Mouse (Mus musculus): ENCODE data around the gene Sfxn2. TPM values are rescaled to one million over a fixed set of nuclear protein-coding genes. Genes with fewer than 3 reads are reported as not detected.

Gene Sfxn2
- 1.3 and 1.6 TPM in 2 replicates for polyA plus RNA-seq (2012; rRNA removed)

- Histone ChIP-seq H3K27me3 (ENCODE audit: control insufficient read depth, insufficient read depth, low read length) (no peaks in the 10 kb centered on the region), H3K4me3 (ENCODE audit: low read depth, low read length) (peak within 1 kb of the TSS; percentile 91), H3K27ac (ENCODE audit: insufficient read depth, low read depth, low read length) (no peak within 1 kb of the TSS; the same call in 1 of the 2 replicates), H3K36me3 (ENCODE audit: control insufficient read depth, insufficient read depth, low read length) (no peaks in the 10 kb centered on the region), H3K4me1 (ENCODE audit: control insufficient read depth, insufficient read depth, insufficient read length, low read length) (peaks cover 4% of the 10 kb centered on the region; the same call in 1 of the 2 replicates)
- TF ChIP-seq POLR2A (IDR thresholded peaks at IDR 0.05; ENCODE audit: low read depth, low read length) (peak; percentile 62), CTCF (IDR thresholded peaks at IDR 0.05; ENCODE audit: extremely low read depth, insufficient read length, insufficient replicate concordance, low read depth, low read length) (peak; percentile 33; the same call in 1 of the 2 replicates)
- under 1% methylated on average over 65 of the region's 67 CpGs for WGBS
Observed at GRCm38 (mm10) chr19:46572951-46573937, at the start of gene Sfxn2, which contains the start of gene Arl3. Gene Sfxn2 (plus strand): TSS chr19:46573365. Gene Arl3 (minus strand): TSS chr19:46573198.

- no peak for TF ChIP-seq CTCF (IDR thresholded peaks at IDR 0.05; ENCODE audit: extremely low read depth, insufficient read length, insufficient replicate concordance, low read depth, low read length)
- no peak for TF ChIP-seq POLR2A (IDR thresholded peaks at IDR 0.05; ENCODE audit: low read depth, low read length)
- Histone ChIP-seq H3K4me3 (ENCODE audit: low read depth, low read length) (no peak overlapping the region), H3K27ac (ENCODE audit: insufficient read depth, low read depth, low read length) (no peak overlapping the region; the same call in 1 of the 2 replicates)
Observed at GRCm38 (mm10) chr19:46523480-46524151, 49.5 kb upstream of the Sfxn2 start.

GRCm38 (mm10) chr19:46524152-46524544, 49.0 kb upstream of the Sfxn2 start:
- Histone ChIP-seq H3K4me1 (ENCODE audit: control insufficient read depth, insufficient read depth, insufficient read length, low read length) (peaks cover 50% of the 10 kb centered on the region), H3K36me3 (ENCODE audit: control insufficient read depth, insufficient read depth, low read length) (no peaks in the 10 kb centered on the region), H3K4me3 (ENCODE audit: low read depth, low read length) (no peak overlapping the region), H3K27ac (ENCODE audit: insufficient read depth, low read depth, low read length) (peak overlapping the region; percentile 30), H3K27me3 (ENCODE audit: control insufficient read depth, insufficient read depth, low read length) (no peaks in the 10 kb centered on the region)
- 46% methylated on average over 6 of the region's 6 CpGs for WGBS
- TF ChIP-seq POLR2A (IDR thresholded peaks at IDR 0.05; ENCODE audit: low read depth, low read length) (no peak), CTCF (IDR thresholded peaks at IDR 0.05; ENCODE audit: extremely low read depth, insufficient read length, insufficient replicate concordance, low read depth, low read length) (no peak)

More at GRCm38 (mm10) chr19:46523480-46524151, 49.5 kb upstream of the Sfxn2 start:
- Histone ChIP-seq H3K27me3 (ENCODE audit: control insufficient read depth, insufficient read depth, low read length) (no peaks in the 10 kb centered on the region), H3K36me3 (ENCODE audit: control insufficient read depth, insufficient read depth, low read length) (no peaks in the 10 kb centered on the region), H3K4me1 (ENCODE audit: control insufficient read depth, insufficient read depth, insufficient read length, low read length) (peaks cover 49% of the 10 kb centered on the region)
- 56% methylated on average over 20 of the region's 20 CpGs for WGBS

- peak overlapping the region; percentile 3; the same call in 1 of the 2 replicates for H3K4me3 ChIP-seq (ENCODE audit: low read depth, low read length)
- WGBS = 10% methylated on average over 14 of the region's 14 CpGs
- H3K36me3 ChIP-seq (ENCODE audit: control insufficient read depth, insufficient read depth, low read length) = no peaks in the 10 kb centered on the region
- H3K4me1 ChIP-seq (ENCODE audit: control insufficient read depth, insufficient read depth, insufficient read length, low read length) = peaks cover 47% of the 10 kb centered on the region
- H3K27me3 ChIP-seq (ENCODE audit: control insufficient read depth, insufficient read depth, low read length) = no peaks in the 10 kb centered on the region
- H3K27ac ChIP-seq (ENCODE audit: insufficient read depth, low read depth, low read length) = peak overlapping the region; percentile 30
- TF ChIP-seq CTCF (IDR thresholded peaks at IDR 0.05; ENCODE audit: extremely low read depth, insufficient read length, insufficient replicate concordance, low read depth, low read length) (no peak; the same call in 1 of the 2 replicates), POLR2A (IDR thresholded peaks at IDR 0.05; ENCODE audit: low read depth, low read length) (no peak; the same call in 1 of the 2 replicates)
Observed at GRCm38 (mm10) chr19:46524601-46525321, 48.4 kb upstream of the Sfxn2 start.

- H3K36me3 ChIP-seq (ENCODE audit: control insufficient read depth, insufficient read depth, low read length) = no peaks in the 10 kb centered on the region
- H3K27ac ChIP-seq (ENCODE audit: insufficient read depth, low read depth, low read length) = no peak overlapping the region
- WGBS = 84% methylated on average over 10 of the region's 10 CpGs
- H3K4me3 ChIP-seq (ENCODE audit: low read depth, low read length) = no peak overlapping the region
- no peaks in the 10 kb centered on the region for H3K27me3 ChIP-seq (ENCODE audit: control insufficient read depth, insufficient read depth, low read length)
- H3K4me1 ChIP-seq (ENCODE audit: control insufficient read depth, insufficient read depth, insufficient read length, low read length) = peaks cover 39% of the 10 kb centered on the region
- TF ChIP-seq CTCF (IDR thresholded peaks at IDR 0.05; ENCODE audit: extremely low read depth, insufficient read length, insufficient replicate concordance, low read depth, low read length) = no peak
- TF ChIP-seq POLR2A (IDR thresholded peaks at IDR 0.05; ENCODE audit: low read depth, low read length) = no peak
Observed at GRCm38 (mm10) chr19:46525691-46526631, 47.2 kb upstream of the Sfxn2 start.
